ENCODE assay signal across 8 mouse cellular contexts in genomic region chr14:16248603-16249157, GRCm38 (mm10). TPM values are rescaled to one million over a fixed set of nuclear protein-coding genes. Genes with fewer than 3 reads are reported as not detected.
DNase-seq lines count a peak whose midpoint lies in the region; ATAC-seq and TF ChIP-seq lines count a peak whose summit lies in the region.

No protein-coding gene starts in this region.

- 10% methylated on average over 9 of the region's 9 CpGs for WGBS in kidney, embryonic 16.5 days
- WGBS in hindbrain, embryonic 13.5 days: 18% methylated on average over 9 of the region's 9 CpGs
- 16% methylated on average over 9 of the region's 9 CpGs for WGBS in midbrain, embryonic 15.5 days

- no peak overlapping the region for H3K27ac ChIP-seq in kidney, embryonic 16.5 days (ENCODE audit: low read length)
- H3K27ac ChIP-seq in bone marrow macrophage, adult 2 months (ENCODE audit: insufficient read depth, low read depth, low read length): no peak overlapping the region
- peak overlapping the region; percentile 77 for H3K27ac ChIP-seq in hindbrain, embryonic 13.5 days
- H3K27ac ChIP-seq in midbrain, embryonic 15.5 days: peak overlapping the region; percentile 72; the same call in 1 of the 2 replicates

- ATAC-seq in kidney, embryonic 16.5 days (ENCODE audit: low FRiP score, low TSS enrichment): peak; percentile 28
- ATAC-seq in hindbrain, embryonic 13.5 days (ENCODE audit: low FRiP score): peak; percentile 52
- peak; percentile 48 for ATAC-seq in midbrain, embryonic 15.5 days (replicated peaks)
- no peak for ATAC-seq in inflammation-experienced regulatory T-cells, adult 6 months

- peak overlapping the region; percentile 93 for H3K9ac ChIP-seq in kidney, embryonic 16.5 days (replicated peaks; ENCODE audit: low read length)
- peak overlapping the region; percentile 92 for H3K9ac ChIP-seq in hindbrain, embryonic 13.5 days
- H3K9ac ChIP-seq in midbrain, embryonic 15.5 days: peak overlapping the region; percentile 64

- no peak for TF ChIP-seq CTCF in bone marrow macrophage, adult 2 months (IDR thresholded peaks at IDR 0.05; ENCODE audit: low read depth, low read length)

- peak overlapping the region; percentile 72 for H3K4me2 ChIP-seq in kidney, embryonic 16.5 days (replicated peaks; ENCODE audit: low read depth, low read length)
- H3K4me2 ChIP-seq in hindbrain, embryonic 13.5 days: peak overlapping the region; percentile 90
- H3K4me2 ChIP-seq in midbrain, embryonic 15.5 days: peak overlapping the region; percentile 77

- intact Hi-C loops in left cerebral cortex, postnatal 10 days (cut with DNase I): loop anchor here (5.0 kb wide), 1 partner anchor 119 kb away; the partner anchor contains the start of gene Top2b

- peaks cover 14% of the 10 kb centered on the region for H3K4me1 ChIP-seq in kidney, embryonic 16.5 days (ENCODE audit: insufficient read depth, low read length)
- H3K4me1 ChIP-seq in bone marrow macrophage, adult 2 months (ENCODE audit: control insufficient read depth, insufficient read depth, low read length): peaks cover 14% of the 10 kb centered on the region
- peaks cover 16% of the 10 kb centered on the region for H3K4me1 ChIP-seq in hindbrain, embryonic 13.5 days (replicated peaks)
- peaks cover 25% of the 10 kb centered on the region for H3K4me1 ChIP-seq in midbrain, embryonic 15.5 days

- H3K9me3 ChIP-seq in kidney, embryonic 16.5 days (ENCODE audit: low read length): no peaks in the 10 kb centered on the region
- H3K9me3 ChIP-seq in hindbrain, embryonic 13.5 days: no peaks in the 10 kb centered on the region
- no peaks in the 10 kb centered on the region for H3K9me3 ChIP-seq in midbrain, embryonic 15.5 days

- H3K36me3 ChIP-seq in kidney, embryonic 16.5 days (ENCODE audit: insufficient read depth, low read length): no peaks in the 10 kb centered on the region
- no peaks in the 10 kb centered on the region for H3K36me3 ChIP-seq in hindbrain, embryonic 13.5 days
- H3K36me3 ChIP-seq in midbrain, embryonic 15.5 days (replicated peaks): no peaks in the 10 kb centered on the region

- H3K27me3 ChIP-seq in kidney, embryonic 16.5 days (ENCODE audit: insufficient read depth, low read length): no peaks in the 10 kb centered on the region
- H3K27me3 ChIP-seq in hindbrain, embryonic 13.5 days: no peaks in the 10 kb centered on the region
- no peaks in the 10 kb centered on the region for H3K27me3 ChIP-seq in midbrain, embryonic 15.5 days (replicated peaks)

- no peak for TF ChIP-seq POLR2A in bone marrow macrophage, adult 2 months (IDR thresholded peaks at IDR 0.05; ENCODE audit: borderline replicate concordance, low read depth, low read length)

- DNase-seq in kidney, postnatal 36 days: no peak
- DNase-seq in gastrocnemius, adult 8-10 months (ENCODE audit: low spot score in 2 of 2): no peak
- DNase-seq in left cerebral cortex, postnatal 10 days (ENCODE audit: extremely low spot score in 1 of 2, low spot score in 2 of 2): no peak

- peak overlapping the region; percentile 66 for H3K4me3 ChIP-seq in kidney, embryonic 16.5 days (ENCODE audit: low read length)
- H3K4me3 ChIP-seq in bone marrow macrophage, adult 2 months (ENCODE audit: insufficient read depth, low read length): peak overlapping the region; percentile 78
- H3K4me3 ChIP-seq in hindbrain, embryonic 13.5 days: peak overlapping the region; percentile 76
- H3K4me3 ChIP-seq in midbrain, embryonic 15.5 days: peak overlapping the region; percentile 56

RNA-seq across cellular contexts. Expression of gene Ngly1, which starts 0.4 kb away (rescaled TPM):
- 37.8 and 38.7 TPM in 2 replicates for polyA plus RNA-seq in kidney, embryonic 16.5 days (2015; fragmentation: Nextera tagmentation; extraction: Ambion mirVana)
- 31.5 and 33.1 TPM in 2 replicates for polyA plus RNA-seq in bone marrow macrophage, adult 2 months (2012; ENCODE audit: insufficient read depth, insufficient read length, missing spikeins)
- 26.3 and 27.0 TPM in 2 replicates for polyA plus RNA-seq in hindbrain, embryonic 13.5 days (2015; fragmentation: Nextera tagmentation; extraction: Ambion mirVana)
- polyA plus RNA-seq in midbrain, embryonic 15.5 days (2015; fragmentation: Nextera tagmentation; extraction: Ambion mirVana): 25.4 and 26.0 TPM in 2 replicates
- 10 to 100 TPM; 42.2 to 51.3 (median 47.6) TPM for total RNA-seq in gastrocnemius, adult 8-10 months (2022)
- total RNA-seq in left cerebral cortex, postnatal 10 days (2021): 10 to 100 TPM; 30.2 to 31.2 TPM
- 100 to 1,000 TPM in 1 of 3 experiments, 10 to 100 TPM in 2; 78.7 to 102 (median 93.2) TPM for polyA plus RNA-seq in inflammation-experienced regulatory T-cells, adult 6 months (2017; shearing (Covaris generic))

RNA-seq across cellular contexts. Expression of gene Oxsm, which starts 0.9 kb away (rescaled TPM):
- polyA plus RNA-seq in kidney, embryonic 16.5 days (2015; fragmentation: Nextera tagmentation; extraction: Ambion mirVana): 3.1 and 3.8 TPM in 2 replicates
- 14.4 and 16.2 TPM in 2 replicates for polyA plus RNA-seq in bone marrow macrophage, adult 2 months (2012; ENCODE audit: insufficient read depth, insufficient read length, missing spikeins)
- 1.1 and 1.8 TPM in 2 replicates for polyA plus RNA-seq in hindbrain, embryonic 13.5 days (2015; fragmentation: Nextera tagmentation; extraction: Ambion mirVana)
- polyA plus RNA-seq in midbrain, embryonic 15.5 days (2015; fragmentation: Nextera tagmentation; extraction: Ambion mirVana): 1.9 and 2.1 TPM in 2 replicates
- total RNA-seq in gastrocnemius, adult 8-10 months (2022): 10 to 100 TPM; 10.2 to 13.0 (median 12.2) TPM
- 10 to 100 TPM in 1 of 2 experiments, 1 to 10 TPM in 1; 10.0 to 11.9 TPM for total RNA-seq in left cerebral cortex, postnatal 10 days (2021)
- polyA plus RNA-seq in inflammation-experienced regulatory T-cells, adult 6 months (2017; shearing (Covaris generic)): 1 to 10 TPM; 4.4 to 6.8 (median 5.6) TPM

Comparison
In these comparisons a context has a peak if more than half of its experiments do, and no peak if none do; other contexts are left out.
1. H3K27ac ChIP-seq: peak in hindbrain, embryonic 13.5 days (single experiment) and midbrain, embryonic 15.5 days (single experiment); none in kidney, embryonic 16.5 days (single experiment) and bone marrow macrophage, adult 2 months (single experiment).
2. Peak in every context shown above with its lines, with median percentiles within 50 percentile points of each other: H3K4me2 ChIP-seq, H3K4me3 ChIP-seq and H3K9ac ChIP-seq.